Mouse (Mus musculus): ENCODE data around the gene St5. TPM values are rescaled to one million over a fixed set of nuclear protein-coding genes. Genes with fewer than 3 reads are reported as not detected.

St5 gene
- total RNA-seq, 1 experiment from 2014 or later = 49.4 TPM

GRCm38 (mm10) chr7:109480765-109481197 is 222.6 kb downstream of the St5 start:
- DNase-seq = peak; percentile 52

- DNase-seq = peak; percentile 40
Observed at GRCm38 (mm10) chr7:109477926-109478325, 225.5 kb downstream of the St5 start.

Small RNA genes within 50 kb of the gene (microRNA-seq; reads per million reads assigned to microRNA genes)
- gene Gm47284 = 0.76 to 1.7 reads per million in 2 experiments

Other genes with a start within 250 kb of the St5 start
- 0.70 and 0.90 TPM in 2 replicates for gene Trim66, start 195.5 kb downstream of the St5 start, total RNA-seq (2021)
- 244 and 276 TPM in 2 replicates for gene Rpl27a, start 184.5 kb downstream of the St5 start, total RNA-seq (2021)
- 32.2 and 33.6 TPM in 2 replicates for gene Akip1, start 85 bp upstream of the St5 start, total RNA-seq (2021)
- not detected in 2 replicates for gene BC051019, start 20.2 kb upstream of the St5 start, total RNA-seq (2021)
- not detected in 2 replicates for gene Ascl3, start 28.1 kb upstream of the St5 start, total RNA-seq (2021)
- gene Tmem9b, start 49.3 kb upstream of the St5 start, total RNA-seq (2021) = 36.6 and 42.0 TPM in 2 replicates
- 0.67 and 1.2 TPM in 2 replicates for gene Nrip3, start 78.4 kb upstream of the St5 start, total RNA-seq (2021)
- gene Scube2, start 162.1 kb upstream of the St5 start, total RNA-seq (2021) = 0.64 and 0.78 TPM in 2 replicates

All from adrenal gland, postnatal 14 days (tissue).